Mouse (Mus musculus) erythroblast, embryonic 14.5 days (primary cell): Measurements from ENCODE around the gene Olfr1342.

Experiments used
- GATA1 ChIP-seq: IDR thresholded peaks from 2 replicates; pipeline ENCODE4 v1.6.1; 2012; ENCODE audit warnings: low read length, inconsistent platforms, mixed read lengths
- TAL1 ChIP-seq: IDR thresholded peaks from 3 replicates; pipeline ENCODE4 v1.6.1; 2012; ENCODE audit warnings: low read length, inconsistent platforms, mixed read lengths

- no peak for TF ChIP-seq TAL1
- no peak for TF ChIP-seq GATA1
Measured at GRCm38 (mm10) chr4:118658652-118659051, 33.9 kb downstream of the Olfr1342 start, which contains the start of gene Olfr62.
